Mouse (Mus musculus) intestine, embryonic 16.5 days (tissue): ENCODE measurements around the gene St6galnac4. TPM values are rescaled to one million over a fixed set of nuclear protein-coding genes. Genes with fewer than 3 reads are reported as not detected.

Experiments used
- ATAC-seq: fragments of 200-750 bp; cut with Nextera tagmentation; 2 replicates; pipeline ENCODE4 v1.8.0; 2017; ENCODE audit warnings: moderate TSS enrichment, moderate library complexity
- H3K27ac ChIP-seq: fragments of 300-500 bp; sonication (generic); 2 replicates; pipeline ENCODE4 v1.5.1; 2014; ENCODE audit warnings: mild to moderate bottlenecking, low read length
- H3K27me3 ChIP-seq: fragments of 300-500 bp; sonication (generic); replicated peaks from 2 replicates; pipeline ENCODE4 v1.6.1; 2014; ENCODE audit warnings: low read length, control low read depth, mixed read lengths; ENCODE audit not compliant: control insufficient read depth, insufficient read depth
- H3K36me3 ChIP-seq: fragments of 300-500 bp; sonication (generic); 2 replicates; pipeline ENCODE4 v1.6.1; 2014; ENCODE audit warnings: low read length, control low read depth; ENCODE audit not compliant: control insufficient read depth, insufficient read depth
- H3K4me1 ChIP-seq: fragments of 300-500 bp; sonication (generic); 2 replicates; pipeline ENCODE4 v1.6.1; 2014; ENCODE audit warnings: low read length, control low read depth, mixed read lengths; ENCODE audit not compliant: control insufficient read depth, insufficient read depth
- H3K4me2 ChIP-seq: fragments of 300-500 bp; sonication (generic); 2 replicates; pipeline ENCODE4 v1.6.1; 2014; ENCODE audit warnings: low read depth, low read length, control low read depth
- H3K4me3 ChIP-seq: fragments of 300-500 bp; sonication (generic); 2 replicates; pipeline ENCODE4 v1.5.1; 2014; ENCODE audit warnings: mild to moderate bottlenecking, low read length
- H3K9ac ChIP-seq: fragments of 300-500 bp; sonication (generic); 2 replicates; pipeline ENCODE4 v1.6.1; 2014; ENCODE audit warnings: low read depth, low read length
- H3K9me3 ChIP-seq: fragments of 300-500 bp; sonication (generic); 2 replicates; pipeline ENCODE4 v1.6.1; 2016; ENCODE audit warnings: low read length, control low read depth; ENCODE audit not compliant: control insufficient read depth
- WGBS: fragments of 180-500 bp; shearing (Covaris S2); extraction: QIAGEN DNeasy Blood & Tissue Kit; methylation state at CpG from one replicate; pipeline ENCODE4 v1.1.7; 2014; 5-methylcytosine and 5-hydroxymethylcytosine counted together
- polyA plus RNA-seq: library from polyadenylated mRNA; unstranded; fragments of >200 nt; fragmentation: Nextera tagmentation; extraction: Ambion mirVana; gene quantifications from 2 replicates; pipeline ENCODE4 v1.2.1, GENCODE M21; 2015

The St6galnac4 gene
- 14.7 and 16.5 TPM in 2 replicates for polyA plus RNA-seq

DNA sequence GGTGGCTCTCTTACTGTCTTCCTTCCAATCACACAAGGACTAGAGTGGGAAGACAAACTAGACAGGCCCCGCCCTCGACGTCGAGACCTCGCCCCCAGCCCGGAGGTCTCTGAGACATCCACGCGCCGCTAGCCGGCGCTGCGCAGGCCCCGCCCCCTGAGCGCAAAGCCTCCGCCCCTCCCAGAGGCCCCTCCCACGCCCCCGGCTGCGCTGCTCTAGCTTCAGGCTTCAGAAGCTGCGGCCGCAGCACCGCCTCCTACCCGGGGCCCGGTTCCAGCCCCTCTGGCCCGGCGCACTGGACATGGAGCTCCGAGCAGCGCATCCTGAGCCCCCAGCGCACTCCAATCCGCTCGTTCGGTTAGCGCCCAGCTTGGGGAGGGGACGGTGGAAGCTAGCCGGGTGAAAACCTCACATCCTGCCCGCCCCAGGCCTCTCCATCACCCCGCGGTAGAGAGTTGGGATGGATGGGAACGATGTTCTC, at the start of gene St6galnac4:
TSS of gene St6galnac4 (plus strand) at position 225 of the 481 bp plus-strand sequence.
- ATAC-seq = peak; percentile 87
- Histone ChIP-seq H3K4me1 (peaks cover 20% of the 10 kb centered on the region), H3K27ac (peak within 1 kb of the TSS; percentile 64), H3K4me2 (peak within 1 kb of the TSS; percentile 76), H3K27me3 (no peaks in the 10 kb centered on the region), H3K9ac (peak within 1 kb of the TSS; percentile 72), H3K9me3 (no peaks in the 10 kb centered on the region), H3K4me3 (peak within 1 kb of the TSS; percentile 63), H3K36me3 (no peaks in the 10 kb centered on the region)
- WGBS = under 1% methylated on average over 38 of the region's 38 CpGs

DNA sequence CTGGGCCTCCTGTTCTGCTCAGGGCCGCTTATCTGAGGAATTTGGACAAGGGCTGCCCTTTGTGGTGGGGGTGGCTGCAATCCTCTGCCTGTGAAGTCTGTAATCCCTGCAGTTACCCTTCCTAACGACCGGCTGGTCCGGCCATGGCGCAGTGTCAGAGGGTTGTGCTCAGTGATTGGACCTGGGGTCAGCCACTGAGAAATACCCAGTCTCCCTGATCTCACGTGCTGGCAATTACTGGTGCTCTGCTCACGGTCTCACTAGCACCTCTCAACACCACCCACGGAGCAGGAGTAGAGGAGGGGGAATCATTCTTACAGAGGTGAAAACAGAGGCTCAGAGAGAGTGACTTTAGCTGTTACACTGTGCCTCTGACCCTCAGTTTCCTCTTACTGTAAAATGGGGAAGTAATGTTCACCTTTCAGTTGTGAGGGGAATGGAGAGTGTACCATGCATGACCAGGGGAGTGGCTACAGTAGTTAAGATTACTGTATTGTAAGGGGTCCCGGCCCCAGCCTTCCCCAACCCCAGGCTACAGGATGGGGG, 49.5 kb upstream of the St6galnac4 start:
- H3K4me3 ChIP-seq = peak overlapping the region; percentile 80
- H3K27me3 ChIP-seq = no peaks in the 10 kb centered on the region
- H3K9ac ChIP-seq = peak overlapping the region; percentile 92
- H3K4me2 ChIP-seq = peak overlapping the region; percentile 88
- H3K4me1 ChIP-seq = peaks cover 61% of the 10 kb centered on the region
- no peaks in the 10 kb centered on the region for H3K36me3 ChIP-seq
- H3K9me3 ChIP-seq = no peaks in the 10 kb centered on the region
- 13% methylated on average over 9 of the region's 9 CpGs for WGBS
- ATAC-seq = no peak
- peak overlapping the region; percentile 99 for H3K27ac ChIP-seq

DNA sequence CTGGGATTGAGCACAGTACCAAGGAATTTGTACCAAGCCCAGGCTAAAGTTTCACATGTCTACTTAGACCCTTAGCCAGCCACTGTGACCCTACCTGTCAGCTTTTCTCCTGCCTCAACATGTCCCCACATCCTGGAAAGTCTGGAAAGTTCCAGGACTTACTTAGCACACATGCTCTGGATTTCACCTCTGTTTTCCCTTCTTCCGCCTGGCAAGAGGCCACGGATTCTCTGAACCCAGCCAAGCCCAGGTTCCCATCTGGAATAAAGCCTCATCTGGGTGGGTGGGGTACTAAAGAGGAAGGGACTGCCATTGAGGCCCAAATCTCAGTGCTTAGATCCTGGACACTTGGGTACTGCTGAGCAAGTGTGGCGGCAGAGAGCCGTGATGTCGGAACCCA, 49.0 kb upstream of the St6galnac4 start:
- H3K9ac ChIP-seq = peak overlapping the region; percentile 92
- peak overlapping the region; percentile 99; the same call in 1 of the 2 replicates for H3K27ac ChIP-seq
- H3K27me3 ChIP-seq = no peaks in the 10 kb centered on the region
- peak overlapping the region; percentile 88 for H3K4me2 ChIP-seq
- no peaks in the 10 kb centered on the region for H3K36me3 ChIP-seq
- H3K4me1 ChIP-seq = peaks cover 66% of the 10 kb centered on the region
- H3K4me3 ChIP-seq = peak overlapping the region; percentile 80
- H3K9me3 ChIP-seq = no peaks in the 10 kb centered on the region
- ATAC-seq = no peak
- WGBS = 59% methylated on average over 5 of the region's 5 CpGs

DNA sequence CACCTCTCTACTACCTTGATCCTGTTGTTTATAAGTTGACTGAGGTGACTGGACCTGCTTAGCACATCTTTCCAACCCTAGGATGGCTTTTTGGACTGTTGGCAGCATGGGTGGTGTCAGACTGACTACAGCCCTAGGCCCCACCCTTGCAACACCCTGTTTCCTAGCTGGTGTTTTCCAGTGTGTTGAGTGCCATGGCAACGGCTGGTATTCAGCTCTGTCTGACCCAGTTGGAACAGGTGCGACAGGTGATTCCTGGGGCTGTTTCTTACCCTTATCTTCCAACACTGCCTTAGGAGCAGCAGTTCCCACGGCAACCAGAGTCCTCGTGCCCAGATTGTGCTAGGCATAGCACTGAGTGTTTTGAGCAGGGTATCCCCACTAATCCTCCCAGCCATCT, 48.4 kb upstream of the St6galnac4 start:
- Histone ChIP-seq H3K4me1 (peaks cover 71% of the 10 kb centered on the region), H3K27me3 (no peaks in the 10 kb centered on the region), H3K4me2 (peak overlapping the region; percentile 11), H3K9me3 (no peaks in the 10 kb centered on the region), H3K27ac (no peak overlapping the region), H3K9ac (no peak overlapping the region), H3K36me3 (no peaks in the 10 kb centered on the region), H3K4me3 (no peak overlapping the region)
- 58% methylated on average over 4 of the region's 4 CpGs for WGBS
- ATAC-seq = no peak

DNA sequence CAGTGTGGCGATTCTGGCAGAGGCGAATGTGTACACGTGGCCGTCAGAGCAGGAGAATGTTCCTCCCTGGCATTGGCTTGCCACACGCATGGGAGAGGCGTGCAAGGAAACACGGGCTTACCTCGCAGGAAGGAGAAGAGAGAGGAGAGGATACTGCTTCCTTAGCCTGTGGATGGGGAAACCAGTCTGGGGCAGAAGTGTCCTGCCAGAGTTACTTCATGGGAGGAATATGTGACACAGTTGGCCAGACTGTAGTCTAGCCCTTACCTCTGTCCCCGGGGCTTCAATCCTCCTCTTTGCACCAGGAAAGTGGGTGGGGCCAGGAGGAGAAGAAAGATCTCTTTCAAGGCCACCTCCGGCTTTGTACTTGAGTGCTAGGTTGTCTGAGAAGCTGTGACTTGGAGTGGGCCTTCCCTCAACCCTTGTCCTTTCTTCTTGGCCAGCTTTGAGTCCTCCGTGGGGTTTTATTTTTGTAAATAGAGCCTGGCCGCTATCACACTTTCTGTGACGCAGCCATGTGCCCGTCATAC, 47.4 kb upstream of the St6galnac4 start:
- WGBS = 64% methylated on average over 14 of the region's 14 CpGs
- Histone ChIP-seq H3K27me3 (no peaks in the 10 kb centered on the region), H3K4me1 (peaks cover 63% of the 10 kb centered on the region), H3K4me3 (no peak overlapping the region; the same call in 1 of the 2 replicates), H3K36me3 (no peaks in the 10 kb centered on the region), H3K4me2 (peak overlapping the region; percentile 20), H3K9me3 (no peaks in the 10 kb centered on the region), H3K9ac (peak overlapping the region; percentile 20; the same call in 1 of the 2 replicates), H3K27ac (peak overlapping the region; percentile 29; the same call in 1 of the 2 replicates)
- no peak for ATAC-seq

DNA sequence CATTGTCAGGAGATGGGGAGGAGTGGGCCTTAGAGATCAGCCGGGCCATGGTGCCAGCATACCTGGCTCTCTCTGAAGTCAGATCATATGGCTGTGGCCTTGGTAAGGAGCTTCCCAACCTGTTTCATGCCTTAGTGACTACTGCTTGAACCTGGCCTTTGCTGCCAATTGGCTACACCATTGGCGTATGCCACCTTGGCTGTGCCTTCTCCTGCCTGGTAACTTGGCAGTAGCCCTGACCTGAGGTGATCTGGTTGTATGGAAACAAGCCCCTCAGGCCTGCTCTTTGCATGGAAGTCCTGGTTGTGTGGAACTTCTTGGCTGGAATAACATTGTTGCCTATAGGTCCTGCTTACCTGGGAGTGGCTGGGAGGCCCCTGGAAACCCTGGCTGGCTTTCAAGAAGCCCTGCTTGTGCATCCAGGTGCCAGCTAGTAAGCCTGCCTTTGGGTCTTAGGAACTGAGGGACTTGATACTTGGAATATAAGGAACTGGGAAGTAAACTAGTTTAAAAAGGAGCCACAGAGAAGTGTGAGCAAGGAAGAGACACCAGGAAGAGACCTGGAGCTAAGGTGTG, 45.5 kb upstream of the St6galnac4 start:
- 92% methylated on average over 2 of the region's 2 CpGs for WGBS
- no peaks in the 10 kb centered on the region for H3K9me3 ChIP-seq

DNA sequence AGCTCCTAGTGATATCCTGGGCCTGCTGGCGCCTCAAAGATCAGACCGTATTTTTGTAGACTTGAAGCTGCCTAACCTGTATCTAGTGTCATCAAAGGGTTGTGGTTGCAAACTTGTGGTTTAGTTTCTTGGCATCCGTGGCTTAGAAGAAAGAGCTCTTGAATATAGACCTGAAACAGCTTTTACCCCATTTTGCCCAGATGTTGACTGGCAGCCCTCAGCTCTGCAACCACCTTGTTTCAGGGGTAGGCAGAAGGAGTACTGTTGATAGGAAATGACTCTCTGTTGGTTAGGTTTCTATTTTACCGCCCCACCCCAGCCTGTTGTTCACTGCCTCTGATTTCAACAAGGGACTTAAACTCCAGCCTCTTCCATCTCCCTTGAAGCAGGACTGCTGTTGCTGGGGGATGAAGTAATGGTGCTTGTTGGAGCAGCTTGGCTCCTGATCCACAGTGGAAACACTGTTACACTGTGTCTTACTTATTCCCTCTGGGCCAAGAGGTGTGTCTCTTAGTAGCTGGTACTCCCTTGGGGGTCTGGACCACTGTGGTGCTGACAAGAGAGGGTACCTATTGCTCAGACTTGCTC, 44.8 kb upstream of the St6galnac4 start:
- no peaks in the 10 kb centered on the region for H3K36me3 ChIP-seq
- 80% methylated on average over 4 of the region's 4 CpGs for WGBS
- H3K9me3 ChIP-seq = no peaks in the 10 kb centered on the region
- H3K4me2 ChIP-seq = no peak overlapping the region
- peaks cover 62% of the 10 kb centered on the region for H3K4me1 ChIP-seq
- ATAC-seq = no peak
- H3K4me3 ChIP-seq = no peak overlapping the region
- no peaks in the 10 kb centered on the region for H3K27me3 ChIP-seq
- no peak overlapping the region for H3K27ac ChIP-seq
- H3K9ac ChIP-seq = no peak overlapping the region

More for the DNA sequence above, 45.5 kb upstream of the St6galnac4 start:
- ATAC-seq = no peak
- no peak overlapping the region for H3K4me3 ChIP-seq
- no peaks in the 10 kb centered on the region for H3K36me3 ChIP-seq
- H3K9ac ChIP-seq = no peak overlapping the region
- H3K4me1 ChIP-seq = peaks cover 61% of the 10 kb centered on the region
- no peaks in the 10 kb centered on the region for H3K27me3 ChIP-seq
- no peak overlapping the region for H3K4me2 ChIP-seq
- H3K27ac ChIP-seq = 0 out of 2 replicates have a peak overlapping the region, but pooled peaks have one; percentile 10

DNA sequence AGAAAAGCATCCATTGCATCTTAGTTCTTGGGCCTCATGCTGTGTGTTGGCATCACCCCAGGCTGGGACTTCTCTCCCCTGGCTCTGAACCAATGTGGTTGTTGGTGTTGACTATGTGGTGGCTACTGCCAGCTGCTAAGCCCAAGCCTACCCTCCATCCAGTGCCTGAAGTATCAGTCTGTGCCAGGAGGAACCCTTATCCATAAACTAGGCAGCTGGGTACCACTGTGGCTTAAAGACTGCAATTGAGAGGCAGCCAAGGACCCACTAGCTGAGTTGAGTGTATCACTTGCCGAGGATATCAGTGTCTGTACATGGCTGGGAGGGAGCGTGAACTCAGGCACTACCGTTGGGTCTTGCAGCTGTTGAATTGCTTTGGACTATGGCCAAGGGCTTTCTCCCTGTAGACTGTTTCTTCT, 43.9 kb upstream of the St6galnac4 start:
- Histone ChIP-seq H3K27me3 (no peaks in the 10 kb centered on the region), H3K9ac (no peak overlapping the region; the same call in 1 of the 2 replicates), H3K27ac (no peak overlapping the region), H3K36me3 (no peaks in the 10 kb centered on the region), H3K9me3 (no peaks in the 10 kb centered on the region), H3K4me3 (no peak overlapping the region), H3K4me2 (no peak overlapping the region), H3K4me1 (peaks cover 56% of the 10 kb centered on the region)
- 54% methylated on average over 3 of the region's 3 CpGs for WGBS
- ATAC-seq = no peak

DNA sequence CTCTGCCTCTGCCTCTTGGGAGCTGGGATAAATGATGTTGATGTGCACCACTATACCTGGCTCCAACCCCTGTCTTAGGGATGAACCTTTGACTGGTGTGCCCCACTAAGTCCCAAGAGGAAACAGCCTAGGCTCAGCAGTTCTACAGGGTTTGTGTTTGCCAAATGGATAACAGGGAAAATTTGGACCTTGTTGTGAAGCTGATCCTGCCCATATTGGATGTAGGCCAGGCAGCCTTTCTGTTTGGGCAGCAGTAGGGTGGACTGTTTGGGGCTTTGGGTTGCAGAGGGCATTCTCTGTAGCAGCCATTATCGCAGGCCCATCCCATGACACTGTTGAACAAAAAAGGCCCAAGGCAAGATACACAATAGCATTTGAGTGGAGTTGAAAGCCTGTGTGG, 39.9 kb upstream of the St6galnac4 start:
- H3K4me1 ChIP-seq = peaks cover 45% of the 10 kb centered on the region
- H3K9me3 ChIP-seq = no peaks in the 10 kb centered on the region
- no peaks in the 10 kb centered on the region for H3K36me3 ChIP-seq
- no peak overlapping the region for H3K9ac ChIP-seq
- H3K27me3 ChIP-seq = no peaks in the 10 kb centered on the region
- ATAC-seq = no peak
- H3K4me2 ChIP-seq = no peak overlapping the region
- 87% methylated on average over 1 of the region's 1 CpGs for WGBS
- H3K27ac ChIP-seq = 0 out of 2 replicates have a peak overlapping the region, but pooled peaks have one; percentile 1
- no peak overlapping the region for H3K4me3 ChIP-seq
